Mouse (Mus musculus): ENCODE results near the gene Ano6.
A peak's percentile ranks its signal among the peaks of the same experiment; 100 is the strongest.

The Ano6 gene

DNA sequence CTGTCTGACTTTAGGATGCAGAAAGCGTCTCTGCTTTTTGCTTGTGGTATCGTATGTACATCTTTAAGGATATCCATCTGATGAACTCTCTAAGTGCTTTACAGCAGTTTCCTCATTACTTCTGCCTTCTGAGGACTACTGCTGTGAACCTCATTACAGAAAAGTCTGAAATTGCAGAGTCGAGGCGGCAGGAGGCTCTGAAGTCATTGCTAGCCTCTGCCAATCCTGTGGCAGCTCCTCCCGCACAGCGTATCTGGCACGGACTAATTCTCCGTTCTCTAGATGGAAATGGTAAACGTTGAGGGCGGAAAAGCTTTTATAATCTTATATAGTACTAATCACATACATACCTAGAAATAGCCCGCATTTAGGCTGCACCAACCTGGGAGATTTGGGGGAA is 144.5 kb downstream of the Ano6 start:
- DNase-seq, result no peak

- peak; percentile 65 for DNase-seq
These were observed 152.8 kb downstream of the Ano6 start for GRCm38 (mm10) chr15:95943470-95943869.

DNA sequence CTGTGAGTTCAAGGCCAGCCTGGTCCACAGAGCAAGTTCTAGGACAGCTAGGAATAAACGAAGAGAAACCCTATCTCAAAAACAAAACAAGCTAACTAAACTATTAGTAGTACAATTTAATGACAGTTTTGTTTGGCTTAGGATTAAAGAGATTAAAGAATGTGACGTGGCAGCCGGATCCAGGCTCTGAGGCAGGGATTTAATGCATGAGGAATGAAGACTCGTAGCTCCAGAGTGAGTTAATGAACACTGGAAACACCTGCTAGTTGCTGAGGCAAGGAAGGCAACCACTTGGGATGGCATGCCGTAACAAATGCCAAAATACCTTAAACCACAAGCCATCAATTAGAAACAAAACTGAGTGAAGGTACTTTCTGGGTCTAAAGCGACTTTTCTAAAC is 153.7 kb downstream of the Ano6 start:
- DNase-seq, result no peak

GRCm38 (mm10) chr15:95945951-95946708 is 155.5 kb downstream of the Ano6 start:
- no peak for DNase-seq

- no peak for DNase-seq
These were observed 157.8 kb downstream of the Ano6 start for GRCm38 (mm10) chr15:95948411-95948810.

- no peak for DNase-seq
These were observed 158.7 kb downstream of the Ano6 start for GRCm38 (mm10) chr15:95949336-95949735.

DNA sequence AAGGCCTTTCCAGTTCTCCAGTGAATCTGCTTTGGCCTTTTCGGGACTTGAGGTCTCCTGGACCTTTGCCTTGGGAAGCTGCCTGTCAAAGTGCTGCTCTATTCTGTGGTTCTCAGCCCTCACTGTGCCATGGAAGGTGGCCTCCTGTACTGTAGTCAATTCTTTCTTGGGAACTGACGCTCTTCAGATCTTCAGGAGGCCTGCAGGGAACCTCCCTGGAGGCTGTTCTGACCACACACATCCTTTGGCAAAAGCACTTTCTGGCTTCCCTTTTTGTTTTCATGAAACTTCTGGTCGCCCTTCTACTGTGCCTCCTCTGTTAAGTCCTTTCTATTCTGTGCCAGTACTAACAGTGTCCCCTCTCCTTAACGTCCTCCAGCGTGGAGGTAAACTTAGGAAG is 160.9 kb downstream of the Ano6 start:
- no peak for DNase-seq

DNA sequence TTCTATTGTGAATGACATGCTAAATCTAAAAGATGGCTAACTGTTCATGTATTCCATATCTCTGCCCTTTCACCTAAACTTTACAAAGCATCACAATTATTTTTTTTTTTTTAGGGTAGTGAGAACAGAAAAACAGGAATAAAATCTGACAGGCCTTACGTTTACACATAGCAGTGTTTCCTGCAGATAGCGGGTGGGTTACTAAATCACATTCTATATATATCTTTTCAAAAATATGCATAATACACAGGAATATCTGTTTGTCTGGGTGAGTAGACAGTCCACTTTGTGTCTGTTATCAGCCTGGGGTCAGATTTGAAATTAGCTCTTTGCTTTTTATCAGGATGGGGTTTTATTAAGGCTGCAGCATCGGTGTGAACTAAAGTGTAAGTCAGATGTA is 166.0 kb downstream of the Ano6 start:
- no peak for DNase-seq

GRCm38 (mm10) chr15:95962411-95963123 is 171.9 kb downstream of the Ano6 start:
- DNase-seq, result no peak

- DNase-seq, result peak; percentile 48
These were observed 172.5 kb downstream of the Ano6 start for GRCm38 (mm10) chr15:95963124-95963482.

DNA sequence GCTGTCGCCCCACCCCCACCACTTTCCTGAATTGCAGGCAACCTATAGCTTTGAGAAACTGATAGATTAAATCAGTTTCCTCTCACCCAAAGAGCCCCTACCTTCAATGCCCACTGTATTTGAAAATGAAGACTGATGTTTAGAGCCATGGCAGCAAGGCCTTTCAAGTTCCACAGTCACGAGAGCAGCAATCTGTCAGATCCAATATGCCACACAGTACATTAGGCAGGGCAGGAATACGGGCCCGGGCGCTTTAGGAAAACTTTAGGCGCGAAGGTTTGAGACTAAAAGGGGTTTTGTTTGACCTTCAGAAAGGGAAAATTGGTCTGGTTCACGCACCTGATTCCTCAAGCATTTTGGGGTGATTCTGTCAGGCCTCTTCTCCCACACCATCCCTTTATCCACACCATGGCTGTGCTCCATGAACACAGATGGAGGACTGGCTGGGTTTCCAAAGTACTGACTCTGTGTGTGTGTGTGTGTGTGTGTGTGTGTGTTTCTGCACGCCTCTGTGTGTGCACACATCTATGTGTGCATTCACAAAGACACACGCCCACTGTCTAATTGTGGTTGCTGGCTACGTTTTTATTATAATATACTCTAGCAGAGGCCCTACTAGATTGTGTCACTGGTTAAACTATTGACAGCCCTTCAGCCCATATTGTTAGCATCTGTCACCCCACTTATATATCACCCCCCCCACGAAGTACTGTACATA is 173.0 kb downstream of the Ano6 start:
- DNase-seq, result no peak

DNA sequence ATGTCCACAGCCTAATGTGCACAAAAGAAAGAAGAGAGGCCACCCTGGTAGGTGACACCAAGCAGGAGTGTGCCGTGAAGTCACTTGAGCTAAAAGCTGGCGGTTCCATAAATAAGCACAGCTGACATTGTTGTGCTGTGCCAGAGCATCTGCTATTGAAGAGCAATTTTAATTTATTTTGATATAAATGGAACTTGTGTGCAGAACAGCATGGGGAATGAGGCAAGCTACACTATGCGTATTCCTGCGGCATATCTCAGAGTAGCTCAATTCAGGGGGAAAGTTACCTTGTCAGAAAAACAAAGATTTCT is 173.6 kb downstream of the Ano6 start:
- no peak for DNase-seq

DNA sequence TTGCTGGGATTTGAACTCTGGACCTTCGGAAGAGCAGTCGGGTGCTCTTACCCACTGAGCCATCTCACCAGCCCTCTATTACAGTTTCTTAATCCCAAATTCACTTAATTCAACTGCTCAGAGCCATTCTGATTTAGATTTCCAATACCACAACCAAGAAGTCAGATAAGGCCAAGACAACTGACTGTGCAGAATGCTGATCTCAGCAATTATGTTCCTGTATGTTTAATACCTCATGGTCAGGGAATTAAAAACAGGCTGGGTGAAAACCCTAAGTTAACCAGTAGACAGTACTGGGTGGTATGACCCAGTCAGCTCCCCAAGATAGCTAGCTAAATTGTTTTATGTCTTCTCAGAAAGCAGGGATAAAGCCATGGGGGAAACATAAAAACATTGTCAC is 176.3 kb downstream of the Ano6 start:
- no peak for DNase-seq

DNA sequence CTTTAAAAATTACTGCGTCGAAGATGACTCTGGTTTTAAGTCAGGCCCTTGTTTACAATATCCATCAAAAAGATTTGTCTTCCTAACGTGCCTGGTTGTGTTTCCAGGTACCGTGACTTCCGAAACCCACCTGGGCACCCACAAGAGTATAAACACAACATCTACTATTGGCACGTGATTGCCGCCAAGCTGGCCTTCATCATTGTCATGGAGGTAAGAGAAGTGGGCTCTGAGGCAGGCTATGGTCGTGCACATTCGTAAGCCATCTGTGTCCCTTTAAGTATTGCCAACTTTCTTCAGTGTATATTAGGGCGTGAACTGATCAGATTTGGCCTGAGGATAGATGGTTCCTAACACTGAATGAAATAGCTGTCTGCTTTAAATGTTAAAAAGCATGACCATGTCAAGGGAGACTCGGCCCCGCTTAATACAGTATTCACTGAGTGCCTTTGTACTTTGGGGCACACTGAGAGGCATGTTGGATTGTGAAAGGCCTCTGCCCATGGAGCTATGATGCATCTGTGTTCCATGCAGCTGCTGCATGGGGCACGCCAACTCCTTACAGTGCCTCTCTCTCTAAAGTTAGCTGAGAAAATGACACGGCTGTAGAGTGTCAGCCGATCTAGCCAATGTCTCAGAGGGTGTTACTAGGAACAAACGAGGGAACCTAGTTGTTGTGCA is 177.0 kb downstream of the Ano6 start:
- no peak for DNase-seq

- no peak for DNase-seq
These were observed 179.0 kb downstream of the Ano6 start for GRCm38 (mm10) chr15:95969596-95969995.

DNA sequence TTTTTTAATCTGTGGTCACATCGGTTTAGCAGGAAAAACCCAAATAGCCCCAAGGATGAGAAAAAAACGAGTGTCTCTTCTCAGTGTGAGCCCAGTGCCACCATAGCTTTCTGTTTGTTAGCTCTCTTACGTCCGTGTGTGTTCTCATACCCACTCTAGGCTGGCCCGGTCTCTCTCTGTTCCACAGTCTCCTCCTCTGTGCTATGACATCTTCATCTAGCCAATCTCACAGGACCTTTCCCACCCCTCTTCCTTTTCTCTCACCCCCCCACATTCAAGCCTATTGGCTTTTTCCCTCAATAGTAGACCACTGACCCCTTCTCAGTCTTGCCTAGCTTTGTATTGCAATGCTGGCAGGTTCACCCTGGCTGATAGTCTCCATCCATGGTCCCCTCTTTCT is 179.5 kb downstream of the Ano6 start:
- DNase-seq, result no peak

- DNase-seq, result no peak
These were observed 180.0 kb downstream of the Ano6 start for GRCm38 (mm10) chr15:95970691-95971090.

DNA sequence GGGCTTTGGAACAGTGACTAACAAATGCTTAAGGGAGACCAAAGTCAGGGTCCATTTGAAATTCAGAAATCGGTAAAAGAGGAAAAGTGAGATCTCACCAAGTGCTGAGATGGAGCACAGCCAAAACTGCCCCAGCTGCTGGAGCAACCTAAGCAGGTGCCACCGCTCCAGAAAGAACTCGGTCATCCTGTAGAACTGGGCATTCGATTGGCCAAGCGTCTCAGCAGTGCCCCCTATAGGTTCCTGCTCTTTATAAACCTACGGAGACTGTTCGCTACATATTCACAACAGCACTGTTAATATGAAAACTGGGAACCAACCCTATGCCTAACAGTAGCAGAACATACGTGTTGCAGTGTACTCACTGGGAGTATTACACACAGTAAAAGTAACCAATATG is 180.7 kb downstream of the Ano6 start:
- DNase-seq, result peak; percentile 27

GRCm38 (mm10) chr15:95972156-95972555 is 181.5 kb downstream of the Ano6 start:
- no peak for DNase-seq

GRCm38 (mm10) chr15:95972621-95973020 is 182.0 kb downstream of the Ano6 start:
- no peak for DNase-seq

- no peak for DNase-seq
These were observed 183.5 kb downstream of the Ano6 start for GRCm38 (mm10) chr15:95974021-95974597.

DNA sequence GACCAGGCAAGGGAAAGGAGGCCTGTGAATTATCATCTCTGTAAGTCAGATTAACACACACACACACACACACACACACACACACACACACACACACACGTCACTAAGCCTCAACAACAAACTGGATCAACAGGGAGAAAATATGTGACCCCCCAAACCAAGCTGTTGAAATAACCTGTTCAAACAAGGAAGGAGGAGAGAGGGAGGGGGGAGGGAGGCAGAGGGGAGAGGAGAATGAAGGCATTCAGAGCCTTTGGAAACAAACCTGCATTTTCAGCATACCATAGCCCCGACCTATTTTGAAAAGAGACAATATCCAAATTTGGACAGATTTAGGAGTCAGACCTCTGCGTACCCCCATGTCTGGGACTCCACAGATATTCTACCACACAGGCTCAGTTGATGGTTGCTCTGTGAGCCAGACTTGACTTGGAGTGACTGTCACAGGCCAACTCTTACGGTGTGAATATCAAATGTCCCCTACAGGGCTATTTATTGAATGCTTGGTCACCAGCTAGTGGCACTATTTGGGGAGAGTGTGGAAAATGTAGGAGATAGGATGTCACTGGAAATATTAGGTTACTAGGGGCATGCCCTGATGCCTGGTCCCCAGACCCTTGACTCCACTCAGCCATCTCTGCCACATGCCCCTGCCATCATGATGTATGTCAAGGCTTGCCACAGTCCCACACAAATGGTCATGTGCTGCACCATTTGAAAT is 185.7 kb downstream of the Ano6 start:
- DNase-seq, result no peak
